Mouse (Mus musculus) limb, embryonic 10.5 days (tissue): ENCODE results near the gene Ezr. TPM values are rescaled to one million over a fixed set of nuclear protein-coding genes. Genes with fewer than 3 reads are reported as not detected.
A peak's percentile ranks its signal among the peaks of the same experiment; 100 is the strongest.

ENCODE experiments used
- DNase-seq: peaks from one replicate; pipeline ENCODE4 v3.0.0-alpha.2; 2017; ENCODE audit warnings: low spot score
- H3K27ac ChIP-seq: fragments of 300-500 bp; sonication (generic); 2 replicates; pipeline ENCODE4 v1.5.1; 2016; ENCODE audit warnings: mild to moderate bottlenecking
- H3K27me3 ChIP-seq: fragments of 300-500 bp; sonication (generic); 2 replicates; pipeline ENCODE4 v1.6.1; 2016; ENCODE audit warnings: low read depth, mild to moderate bottlenecking; ENCODE audit not compliant: poor library complexity, severe bottlenecking
- H3K36me3 ChIP-seq: fragments of 300-500 bp; sonication (generic); 2 replicates; pipeline ENCODE4 v1.6.1; 2016; ENCODE audit warnings: mild to moderate bottlenecking, moderate library complexity
- H3K4me1 ChIP-seq: fragments of 300-500 bp; sonication (generic); 2 replicates; pipeline ENCODE4 v1.6.1; 2016
- H3K4me3 ChIP-seq: fragments of 300-500 bp; sonication (generic); 2 replicates; pipeline ENCODE4 v1.5.1; 2016; ENCODE audit warnings: mild to moderate bottlenecking, moderate library complexity
- H3K9me3 ChIP-seq: fragments of 300-500 bp; sonication (generic); replicated peaks from 2 replicates; pipeline ENCODE4 v1.6.1; 2016; ENCODE audit warnings: mild to moderate bottlenecking
- WGBS: fragments of 180-500 bp; shearing (Covaris S2); methylation state at CpG from one replicate; pipeline ENCODE4 v1.1.7; 2016; 5-methylcytosine and 5-hydroxymethylcytosine counted together
- polyA plus RNA-seq: library from polyadenylated mRNA; unstranded; fragments of >200 nt; fragmentation: Nextera tagmentation; extraction: Ambion mirVana; gene quantifications from 2 replicates; pipeline ENCODE4 v1.2.1, GENCODE M21; 2016

Ezr gene
- polyA plus RNA-seq, 1 experiment from 2014 or later = 26.2 TPM

- Histone ChIP-seq H3K27me3 (no peaks in the 10 kb centered on the region), H3K4me3 (no peak overlapping the region), H3K27ac (no peak overlapping the region), H3K36me3 (no peaks in the 10 kb centered on the region), H3K4me1 (peaks cover 12% of the 10 kb centered on the region), H3K9me3 (no peaks in the 10 kb centered on the region)
- no peak for DNase-seq
- 96% methylated on average over 16 of the region's 16 CpGs for WGBS
Observed at GRCm38 (mm10) chr17:6757902-6758301, 24.7 kb downstream of the Ezr start.

- Histone ChIP-seq H3K27me3 (no peaks in the 10 kb centered on the region), H3K27ac (no peak overlapping the region), H3K36me3 (no peaks in the 10 kb centered on the region), H3K4me3 (no peak overlapping the region), H3K4me1 (peaks cover 30% of the 10 kb centered on the region), H3K9me3 (no peaks in the 10 kb centered on the region)
- 84% methylated on average over 8 of the region's 8 CpGs for WGBS
- DNase-seq = no peak
Observed at GRCm38 (mm10) chr17:6755873-6756272, 26.7 kb downstream of the Ezr start.

GRCm38 (mm10) chr17:6755176-6755575 is 27.4 kb downstream of the Ezr start:
- H3K36me3 ChIP-seq = no peaks in the 10 kb centered on the region
- H3K9me3 ChIP-seq = no peaks in the 10 kb centered on the region
- no peak for DNase-seq
- peaks cover 30% of the 10 kb centered on the region for H3K4me1 ChIP-seq
- H3K27ac ChIP-seq = no peak overlapping the region
- no peak overlapping the region for H3K4me3 ChIP-seq
- H3K27me3 ChIP-seq = no peaks in the 10 kb centered on the region
- WGBS = 87% methylated on average over 9 of the region's 9 CpGs

GRCm38 (mm10) chr17:6752375-6752774 is 30.2 kb downstream of the Ezr start:
- 28% methylated on average over 7 of the region's 7 CpGs for WGBS
- no peaks in the 10 kb centered on the region for H3K36me3 ChIP-seq
- peaks cover 25% of the 10 kb centered on the region for H3K4me1 ChIP-seq
- DNase-seq = no peak
- no peak overlapping the region for H3K4me3 ChIP-seq
- no peaks in the 10 kb centered on the region for H3K9me3 ChIP-seq
- no peaks in the 10 kb centered on the region for H3K27me3 ChIP-seq
- H3K27ac ChIP-seq = peak overlapping the region; percentile 44; the same call in 1 of the 2 replicates

- Histone ChIP-seq H3K9me3 (no peaks in the 10 kb centered on the region), H3K4me3 (no peak overlapping the region), H3K27me3 (no peaks in the 10 kb centered on the region), H3K36me3 (0 out of 2 replicates have a peak, but pooled peaks cover 5% of the 10 kb centered on the region), H3K4me1 (peaks cover 26% of the 10 kb centered on the region), H3K27ac (no peak overlapping the region)
- no peak for DNase-seq
- 74% methylated on average over 11 of the region's 11 CpGs for WGBS
Observed at GRCm38 (mm10) chr17:6751221-6751859, 31.2 kb downstream of the Ezr start.

- Histone ChIP-seq H3K9me3 (no peaks in the 10 kb centered on the region), H3K4me1 (peaks cover 40% of the 10 kb centered on the region), H3K36me3 (peaks cover 13% of the 10 kb centered on the region), H3K4me3 (no peak overlapping the region), H3K27ac (no peak overlapping the region), H3K27me3 (no peaks in the 10 kb centered on the region)
- 93% methylated on average over 17 of the region's 17 CpGs for WGBS
- DNase-seq = no peak
Observed at GRCm38 (mm10) chr17:6748779-6749464, 33.7 kb downstream of the Ezr start.

GRCm38 (mm10) chr17:6747478-6747877 is 35.1 kb downstream of the Ezr start:
- Histone ChIP-seq H3K4me3 (no peak overlapping the region), H3K9me3 (no peaks in the 10 kb centered on the region), H3K27me3 (no peaks in the 10 kb centered on the region), H3K36me3 (peaks cover 13% of the 10 kb centered on the region), H3K4me1 (peaks cover 52% of the 10 kb centered on the region), H3K27ac (no peak overlapping the region)
- DNase-seq = no peak
- WGBS = 68% methylated on average over 7 of the region's 7 CpGs

DNA sequence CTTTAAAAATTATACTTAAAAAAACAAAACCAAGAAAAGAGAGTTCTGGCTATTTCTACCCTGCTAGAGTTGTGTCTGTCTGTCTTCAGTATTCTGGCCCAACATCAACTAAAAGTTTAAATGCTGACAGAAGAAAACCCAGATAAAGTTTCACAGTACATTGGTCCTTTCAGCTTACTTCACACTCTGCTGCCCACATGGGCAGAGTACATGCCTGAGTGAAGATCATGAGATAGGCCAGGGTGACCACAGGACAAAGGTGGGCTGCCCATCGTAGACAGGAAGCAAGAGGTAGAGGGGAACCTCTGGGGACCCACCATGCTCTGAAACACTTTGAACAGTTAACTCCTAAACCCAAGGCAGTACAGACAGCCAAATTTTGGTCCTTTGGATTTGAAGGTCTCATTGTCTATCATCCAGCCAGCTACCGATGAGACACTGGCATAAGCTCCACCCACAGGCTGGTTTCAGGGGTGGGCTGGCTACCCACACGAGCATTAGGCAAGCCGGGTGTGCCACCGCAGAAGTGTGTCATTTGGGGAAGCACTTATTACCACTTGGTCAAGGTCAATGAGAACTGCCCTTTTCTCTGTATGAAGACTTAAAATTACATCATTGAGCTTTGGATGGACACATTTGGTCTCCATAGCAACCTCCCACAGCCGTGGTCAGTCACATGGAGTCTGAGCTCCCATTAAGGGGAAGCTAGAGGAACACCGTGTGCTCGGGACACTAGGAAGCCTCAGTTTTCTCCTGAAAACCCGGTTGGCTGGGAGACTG is 35.9 kb downstream of the Ezr start:
- Histone ChIP-seq H3K36me3 (peaks cover 13% of the 10 kb centered on the region), H3K27me3 (no peaks in the 10 kb centered on the region), H3K4me1 (peaks cover 50% of the 10 kb centered on the region), H3K4me3 (no peak overlapping the region), H3K9me3 (no peaks in the 10 kb centered on the region), H3K27ac (no peak overlapping the region)
- no peak for DNase-seq
- 89% methylated on average over 9 of the region's 9 CpGs for WGBS

DNA sequence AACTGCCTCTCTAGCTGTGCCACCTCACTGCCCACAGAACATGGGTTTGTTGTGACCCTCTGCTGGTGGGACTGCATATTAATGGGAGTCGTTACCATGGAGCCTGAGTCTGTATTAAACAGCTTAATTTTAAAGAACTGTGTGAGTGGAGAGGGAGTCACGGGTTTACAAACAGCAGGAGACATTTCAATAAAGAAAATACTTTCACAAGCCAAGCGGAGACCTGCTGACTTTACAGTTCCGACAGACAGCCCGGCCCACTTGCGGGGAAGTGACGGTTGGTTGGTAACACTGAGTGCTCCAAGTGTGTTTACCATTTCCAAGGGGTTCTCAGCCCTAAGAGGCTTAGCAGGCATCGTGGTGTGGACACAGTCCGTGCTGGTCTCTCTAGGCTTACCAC is 36.6 kb downstream of the Ezr start:
- H3K4me1 ChIP-seq = peaks cover 50% of the 10 kb centered on the region
- H3K27me3 ChIP-seq = no peaks in the 10 kb centered on the region
- no peak for DNase-seq
- H3K36me3 ChIP-seq = peaks cover 13% of the 10 kb centered on the region
- no peak overlapping the region for H3K27ac ChIP-seq
- no peak overlapping the region for H3K4me3 ChIP-seq
- WGBS = 86% methylated on average over 9 of the region's 9 CpGs
- no peaks in the 10 kb centered on the region for H3K9me3 ChIP-seq

DNA sequence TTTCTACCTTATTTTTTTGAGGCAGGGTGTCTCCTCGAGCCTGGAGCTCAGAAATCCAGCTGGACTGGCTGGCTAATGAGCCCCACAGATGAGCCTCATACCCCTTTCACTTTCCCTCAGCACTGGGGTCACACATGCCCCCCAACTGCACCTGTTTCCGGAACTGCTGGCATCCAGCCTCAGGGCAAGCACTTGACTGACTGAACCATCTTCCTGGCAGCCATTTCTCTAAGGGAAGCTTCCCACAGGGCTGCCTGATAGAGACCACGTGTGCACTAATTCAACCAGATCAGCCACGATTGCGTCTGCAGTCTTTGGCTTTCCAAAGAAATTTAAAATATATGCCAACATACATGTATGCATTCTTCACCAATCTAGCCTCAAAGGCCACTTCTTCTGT is 37.1 kb downstream of the Ezr start:
- H3K27ac ChIP-seq = 0 out of 2 replicates have a peak overlapping the region, but pooled peaks have one; percentile 46
- no peaks in the 10 kb centered on the region for H3K9me3 ChIP-seq
- WGBS = 89% methylated on average over 5 of the region's 5 CpGs
- no peak for DNase-seq
- H3K4me3 ChIP-seq = no peak overlapping the region
- no peaks in the 10 kb centered on the region for H3K27me3 ChIP-seq
- peaks cover 53% of the 10 kb centered on the region for H3K4me1 ChIP-seq
- peaks cover 16% of the 10 kb centered on the region for H3K36me3 ChIP-seq

- DNase-seq = no peak
- no peak overlapping the region for H3K4me3 ChIP-seq
- no peaks in the 10 kb centered on the region for H3K9me3 ChIP-seq
- peaks cover 22% of the 10 kb centered on the region for H3K36me3 ChIP-seq
- no peaks in the 10 kb centered on the region for H3K27me3 ChIP-seq
- H3K27ac ChIP-seq = peak overlapping the region; percentile 64; the same call in 1 of the 2 replicates
- peaks cover 53% of the 10 kb centered on the region for H3K4me1 ChIP-seq
- 89% methylated on average over 14 of the region's 14 CpGs for WGBS
Observed at GRCm38 (mm10) chr17:6744871-6745270, 37.7 kb downstream of the Ezr start.

DNA sequence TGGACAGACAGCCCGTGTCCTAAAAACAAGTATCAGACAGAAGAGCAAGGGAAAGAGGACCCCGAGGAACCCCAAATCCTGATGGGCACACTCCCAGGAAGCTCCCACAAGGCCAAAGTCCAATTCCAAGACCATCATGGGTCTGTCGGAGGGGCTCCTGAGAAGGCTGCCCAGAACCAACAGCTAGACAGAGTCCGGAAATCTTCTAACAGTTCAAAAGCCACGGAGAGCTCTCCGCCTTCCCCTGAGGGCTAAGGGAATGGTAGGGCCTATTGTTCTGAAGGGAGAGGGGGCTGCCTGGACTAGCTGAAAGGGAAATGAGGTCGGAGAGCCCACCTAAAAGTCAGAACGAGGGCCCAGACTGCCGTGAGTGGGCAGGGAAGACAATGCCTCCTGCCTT is 38.2 kb downstream of the Ezr start:
- WGBS = 69% methylated on average over 9 of the region's 9 CpGs
- Histone ChIP-seq H3K9me3 (no peaks in the 10 kb centered on the region), H3K36me3 (peaks cover 27% of the 10 kb centered on the region), H3K27ac (peak overlapping the region; percentile 64), H3K4me3 (no peak overlapping the region), H3K27me3 (no peaks in the 10 kb centered on the region), H3K4me1 (peaks cover 53% of the 10 kb centered on the region)
- DNase-seq = no peak

- peaks cover 55% of the 10 kb centered on the region for H3K4me1 ChIP-seq
- H3K9me3 ChIP-seq = no peaks in the 10 kb centered on the region
- peak overlapping the region; percentile 64 for H3K27ac ChIP-seq
- H3K4me3 ChIP-seq = no peak overlapping the region
- WGBS = 48% methylated on average over 11 of the region's 11 CpGs
- H3K36me3 ChIP-seq = peaks cover 33% of the 10 kb centered on the region
- DNase-seq = no peak
- no peaks in the 10 kb centered on the region for H3K27me3 ChIP-seq
Observed at GRCm38 (mm10) chr17:6743787-6744239, 38.8 kb downstream of the Ezr start.
